Mouse (Mus musculus) liver, embryonic 14.5 days (tissue): ENCODE data around the gene Pum1. TPM values are rescaled to one million over a fixed set of nuclear protein-coding genes. Genes with fewer than 3 reads are reported as not detected.

Experiments used
- ATAC-seq: fragments of 200-750 bp; cut with Nextera tagmentation; 2 replicates; pipeline ENCODE4 v1.8.0; 2017; ENCODE audit warnings: moderate number of reproducible peaks, mild to moderate bottlenecking, moderate library complexity; ENCODE audit not compliant: insufficient read depth
- DNase-seq, 3 experiments: peaks; one replicate each; pipeline ENCODE4 v3.0.0-alpha.2; 2012 to 2013; ENCODE audit warnings: low read depth in 3 of 3, low spot score in 3 of 3
- H3K27ac ChIP-seq: fragments of 300-500 bp; sonication (generic); 2 replicates; pipeline ENCODE4 v1.5.1; 2014; ENCODE audit warnings: moderate library complexity, mild to moderate bottlenecking, control low read depth, inconsistent platforms
- H3K27me3 ChIP-seq: fragments of 300-500 bp; sonication (generic); 2 replicates; pipeline ENCODE4 v1.6.1; 2014; ENCODE audit warnings: mild to moderate bottlenecking, low read length, moderate library complexity; ENCODE audit not compliant: control insufficient read depth, insufficient read depth
- H3K36me3 ChIP-seq: fragments of 300-500 bp; sonication (generic); replicated peaks from 2 replicates; pipeline ENCODE4 v1.6.1; 2014; ENCODE audit warnings: low read depth; ENCODE audit not compliant: control insufficient read depth, insufficient read depth
- H3K4me1 ChIP-seq, 2 experiments: fragments of 200-500 bp in 1 of 2; fragments of 300-500 bp in 1 of 2; sonication (generic) in 1 of 2; replicated peaks; 2 replicates each; pipeline ENCODE4 v1.6.1; 2012 to 2014; ENCODE audit warnings: antibody characterized with exemption in 1 of 2, inconsistent platforms in 1 of 2, low read length in 1 of 2; ENCODE audit not compliant: control insufficient read depth in 2 of 2, insufficient read depth in 2 of 2
- H3K4me2 ChIP-seq: fragments of 300-500 bp; sonication (generic); 2 replicates; pipeline ENCODE4 v1.6.1; 2014; ENCODE audit warnings: low read depth, mild to moderate bottlenecking, control low read depth, moderate library complexity
- H3K4me3 ChIP-seq, 2 experiments: fragments of 200-500 bp in 1 of 2; fragments of 300-500 bp in 1 of 2; sonication (generic) in 1 of 2; 2 replicates each; pipeline ENCODE4 v1.5.1; 2012 to 2014; ENCODE audit warnings: low read depth in 2 of 2, low read length in 2 of 2, mild to moderate bottlenecking in 2 of 2, control low read depth in 1 of 2, inconsistent platforms in 1 of 2, moderate library complexity in 1 of 2; ENCODE audit not compliant: insufficient read depth in 1 of 2
- H3K9ac ChIP-seq: fragments of 300-500 bp; sonication (generic); replicated peaks from 2 replicates; pipeline ENCODE4 v1.6.1; 2014; ENCODE audit warnings: mild to moderate bottlenecking, control low read depth, moderate library complexity
- H3K9me3 ChIP-seq: fragments of 300-500 bp; sonication (generic); 2 replicates; pipeline ENCODE4 v1.6.1; 2016; ENCODE audit warnings: low read length, mixed read lengths; ENCODE audit not compliant: control insufficient read depth
- CTCF ChIP-seq: IDR thresholded peaks from 2 replicates; pipeline ENCODE4 v1.5.1; 2016; ENCODE audit warnings: antibody characterized with exemption, low read depth, control low read depth
- EP300 ChIP-seq: IDR thresholded peaks from 2 replicates; pipeline ENCODE4 v1.6.1; 2016; ENCODE audit warnings: antibody characterized with exemption, low read depth
- WGBS: fragments of 180-500 bp; shearing (Covaris S2); extraction: QIAGEN DNeasy Blood & Tissue Kit; methylation state at CpG from one replicate; pipeline ENCODE4 v1.1.7; 2014; ENCODE audit not compliant: insufficient replicate concordance; 5-methylcytosine and 5-hydroxymethylcytosine counted together
- polyA plus RNA-seq, 2 experiments: library from polyadenylated mRNA; depleted of rRNA in 1 of 2; stranded (reverse) in 1 of 2; unstranded in 1 of 2; fragments of >200 nt; fragmentation: Nextera tagmentation in 1 of 2; extraction: Ambion mirVana in 1 of 2; gene quantifications; 2 replicates each; pipeline versions ENCODE4 v1.2.1 to v1.2.3; 2012 to 2014

The Pum1 gene
- polyA plus RNA-seq, 2 experiments, result 17.9 to 23.1 TPM

- no peak overlapping the region for H3K4me3 ChIP-seq
- no peak overlapping the region for H3K27ac ChIP-seq
- DNase-seq (no peak), ATAC-seq (no peak)
- H3K27me3 ChIP-seq, result no peaks in the 10 kb centered on the region
- TF ChIP-seq CTCF, result no peak
- no peak for TF ChIP-seq EP300
- no peaks in the 10 kb centered on the region for H3K9me3 ChIP-seq
- WGBS, result 69% methylated on average over 5 of the region's 5 CpGs
- H3K36me3 ChIP-seq, result no peaks in the 10 kb centered on the region
- no peak overlapping the region for H3K9ac ChIP-seq
- H3K4me2 ChIP-seq, result no peak overlapping the region
- no peaks in the 10 kb centered on the region; a peak in 1 of 4 replicates for H3K4me1 ChIP-seq
Observed at GRCm38 (mm10) chr4:130801198-130801597, 138.1 kb downstream of the Pum1 start.

GRCm38 (mm10) chr4:130801624-130802329, 138.7 kb downstream of the Pum1 start:
- no peak for TF ChIP-seq EP300
- no peak for TF ChIP-seq CTCF
- H3K9ac ChIP-seq, result no peak overlapping the region

GRCm38 (mm10) chr4:130803591-130803990, 140.5 kb downstream of the Pum1 start:
- H3K4me3 ChIP-seq, result no peak overlapping the region
- H3K27ac ChIP-seq, result no peak overlapping the region
- no peaks in the 10 kb centered on the region for H3K36me3 ChIP-seq
- WGBS, result 52% methylated on average over 2 of the region's 2 CpGs
- no peaks in the 10 kb centered on the region for H3K4me1 ChIP-seq
- no peak for ATAC-seq
- no peak for DNase-seq
- no peak overlapping the region for H3K9ac ChIP-seq
- no peaks in the 10 kb centered on the region for H3K9me3 ChIP-seq
- no peaks in the 10 kb centered on the region for H3K27me3 ChIP-seq
- TF ChIP-seq EP300 (no peak), CTCF (no peak)
- no peak overlapping the region for H3K4me2 ChIP-seq

More at GRCm38 (mm10) chr4:130801624-130802329, 138.7 kb downstream of the Pum1 start:
- Histone ChIP-seq H3K27me3 (no peaks in the 10 kb centered on the region), H3K27ac (no peak overlapping the region), H3K9me3 (no peaks in the 10 kb centered on the region), H3K4me3 (no peak overlapping the region), H3K4me1 (no peaks in the 10 kb centered on the region; a peak in 1 of 4 replicates), H3K4me2 (no peak overlapping the region), H3K36me3 (no peaks in the 10 kb centered on the region)
- DNase-seq (no peak), ATAC-seq (no peak)
- 52% methylated on average over 10 of the region's 10 CpGs for WGBS

GRCm38 (mm10) chr4:130804292-130804691, 141.2 kb downstream of the Pum1 start:
- no peak for TF ChIP-seq EP300
- TF ChIP-seq CTCF, result no peak
- Histone ChIP-seq H3K4me3 (no peak overlapping the region), H3K4me2 (no peak overlapping the region), H3K9ac (no peak overlapping the region), H3K9me3 (no peaks in the 10 kb centered on the region), H3K4me1 (no peaks in the 10 kb centered on the region), H3K27ac (no peak overlapping the region), H3K27me3 (no peaks in the 10 kb centered on the region), H3K36me3 (no peaks in the 10 kb centered on the region)
- DNase-seq, result no peak
- 47% methylated on average over 2 of the region's 2 CpGs for WGBS
- no peak for ATAC-seq

GRCm38 (mm10) chr4:130804771-130805361, 141.7 kb downstream of the Pum1 start:
- ATAC-seq (no peak), DNase-seq (no peak)
- Histone ChIP-seq H3K9ac (no peak overlapping the region), H3K27ac (no peak overlapping the region), H3K9me3 (no peaks in the 10 kb centered on the region), H3K36me3 (no peaks in the 10 kb centered on the region), H3K4me2 (no peak overlapping the region), H3K4me3 (no peak overlapping the region), H3K4me1 (no peaks in the 10 kb centered on the region), H3K27me3 (no peaks in the 10 kb centered on the region)
- TF ChIP-seq EP300 (no peak), CTCF (no peak)
- 66% methylated on average over 7 of the region's 7 CpGs for WGBS
